Mouse (Mus musculus) CH12.LX (cell line): ENCODE data around the gene Sash3. TPM values are rescaled to one million over a fixed set of nuclear protein-coding genes. Genes with fewer than 3 reads are reported as not detected.

Source experiments
- DNase-seq: peaks from one replicate; pipeline ENCODE4 v3.0.0-alpha.2; 2013; ENCODE audit errors: extremely low read depth
- H3K27ac ChIP-seq: 2 replicates; pipeline ENCODE4 v1.5.1; 2012; ENCODE audit warnings: low read depth, mild to moderate bottlenecking, control low read depth, moderate library complexity; ENCODE audit not compliant: insufficient read depth
- H3K27me3 ChIP-seq: replicated peaks from 2 replicates; pipeline ENCODE3; 2012; ENCODE audit warnings: inconsistent platforms
- H3K36me3 ChIP-seq, 2 experiments: replicated peaks in 1 of 2; 2 replicates each; pipeline versions ENCODE3 to v1.6.1; 2012; ENCODE audit warnings: inconsistent platforms in 1 of 2, low read length in 1 of 2, mild to moderate bottlenecking in 1 of 2, mixed read lengths in 1 of 2, moderate library complexity in 1 of 2; ENCODE audit not compliant: control insufficient read depth in 1 of 2, insufficient read depth in 1 of 2
- H3K4me1 ChIP-seq, 2 experiments: 2 replicates each; pipeline ENCODE4 v1.6.1; 2012; ENCODE audit warnings: inconsistent platforms in 1 of 2, moderate library complexity in 1 of 2; ENCODE audit not compliant: insufficient read depth in 2 of 2, control insufficient read depth in 1 of 2
- H3K4me2 ChIP-seq: 2 replicates; pipeline ENCODE4 v1.6.1; 2012; ENCODE audit warnings: low read depth, mild to moderate bottlenecking, control low read depth; ENCODE audit not compliant: poor library complexity, insufficient read depth, severe bottlenecking
- H3K4me3 ChIP-seq, 3 experiments: fragments of 150-350 bp in 1 of 3; sonication (generic) in 1 of 3; replicated peaks in 1 of 3; 2 replicates each; pipeline versions ENCODE3 to v1.5.1; 2011 to 2012; ENCODE audit warnings: low read depth in 2 of 3, low read length in 2 of 3, mild to moderate bottlenecking in 2 of 3, moderate library complexity in 2 of 3, control low read depth in 1 of 3, improper control_type of control experiment in 1 of 3, inconsistent platforms in 1 of 3, mixed read lengths in 1 of 3; ENCODE audit not compliant: poor library complexity in 1 of 3
- H3K79me2 ChIP-seq: replicated peaks from 2 replicates; pipeline ENCODE4 v1.6.1; 2012; ENCODE audit warnings: mild to moderate bottlenecking, moderate library complexity; ENCODE audit not compliant: control insufficient read depth, poor library complexity, insufficient read depth, severe bottlenecking; ENCODE audit errors: extremely low read depth
- H3K9ac ChIP-seq: 2 replicates; pipeline ENCODE4 v1.6.1; 2012; ENCODE audit warnings: low read depth, mild to moderate bottlenecking, control low read depth, moderate library complexity; ENCODE audit not compliant: insufficient read depth
- H3K9me3 ChIP-seq: replicated peaks from 2 replicates; pipeline ENCODE3; 2012; ENCODE audit warnings: low read length, inconsistent platforms, mixed read lengths
- BHLHE40 ChIP-seq: IDR thresholded peaks from 2 replicates; pipeline ENCODE4 v1.6.1; 2011; ENCODE audit warnings: mild to moderate bottlenecking, low read depth, low read length, improper control_type of control experiment
- CHD1 ChIP-seq: IDR thresholded peaks from 2 replicates; pipeline ENCODE4 v1.6.1; 2012; ENCODE audit warnings: low read depth, low read length, improper control_type of control experiment, inconsistent platforms
- CHD2 ChIP-seq: IDR thresholded peaks from 2 replicates; pipeline ENCODE4 v1.6.1; 2011; ENCODE audit warnings: low read length, improper control_type of control experiment
- CTCF ChIP-seq, 2 experiments: IDR thresholded peaks in 1 of 2; conservative IDR thresholded peaks in 1 of 2; 2 replicates each; pipeline ENCODE4 v1.5.1; 2011 to 2012; ENCODE audit warnings: low read depth in 2 of 2, low read length in 2 of 2, improper control_type of control experiment in 1 of 2, inconsistent platforms in 1 of 2, mild to moderate bottlenecking in 1 of 2, moderate library complexity in 1 of 2
- E2F4 ChIP-seq: IDR thresholded peaks from 2 replicates; pipeline ENCODE4 v1.6.1; 2011; ENCODE audit warnings: low read depth, low read length, improper control_type of control experiment; ENCODE audit not compliant: insufficient replicate concordance
- ETS1 ChIP-seq: conservative IDR thresholded peaks from 2 replicates; pipeline ENCODE4 v1.6.1; 2012; ENCODE audit warnings: low read depth, mild to moderate bottlenecking, inconsistent platforms, low read length, improper control_type of control experiment, moderate library complexity
- HCFC1 ChIP-seq: IDR thresholded peaks from 2 replicates; pipeline ENCODE4 v1.6.1; 2012; ENCODE audit warnings: low read depth, mild to moderate bottlenecking, inconsistent platforms, low read length, improper control_type of control experiment
- MAX ChIP-seq: IDR thresholded peaks from 2 replicates; pipeline ENCODE4 v1.6.1; 2011; ENCODE audit warnings: low read length, improper control_type of control experiment
- MAZ ChIP-seq: IDR thresholded peaks from 2 replicates; pipeline ENCODE4 v1.6.1; 2012; ENCODE audit warnings: low read depth, mild to moderate bottlenecking, inconsistent platforms, low read length, improper control_type of control experiment, moderate library complexity
- MEF2A ChIP-seq: IDR thresholded peaks from 2 replicates; pipeline ENCODE4 v1.6.1; 2014; ENCODE audit warnings: low read depth, mild to moderate bottlenecking, inconsistent platforms, low read length, improper control_type of control experiment, borderline replicate concordance
- MXI1 ChIP-seq: IDR thresholded peaks from 2 replicates; pipeline ENCODE4 v1.6.1; 2011; ENCODE audit warnings: mild to moderate bottlenecking, low read depth, low read length, improper control_type of control experiment
- MYC ChIP-seq: IDR thresholded peaks from 2 replicates; pipeline ENCODE4 v1.6.1; 2011; ENCODE audit warnings: low read depth, mild to moderate bottlenecking, improper control_type of control experiment, low read length
- NELFE ChIP-seq: IDR thresholded peaks from 2 replicates; pipeline ENCODE4 v1.6.1; 2011; ENCODE audit warnings: low read depth, low read length, improper control_type of control experiment
- NRF1 ChIP-seq: IDR thresholded peaks from 2 replicates; pipeline ENCODE4 v1.6.1; 2014; ENCODE audit warnings: low read depth, mild to moderate bottlenecking, inconsistent platforms, low read length, improper control_type of control experiment, moderate library complexity
- POLR2A ChIP-seq: IDR thresholded peaks from 2 replicates; pipeline ENCODE4 v1.6.1; 2011; ENCODE audit warnings: low read depth, mild to moderate bottlenecking, improper control_type of control experiment, low read length
- POLR2AphosphoS2 ChIP-seq: IDR thresholded peaks from 2 replicates; pipeline ENCODE4 v1.6.1; 2011; ENCODE audit warnings: low read depth, low read length, improper control_type of control experiment
- SIN3A ChIP-seq: IDR thresholded peaks from 2 replicates; pipeline ENCODE4 v1.6.1; 2012; ENCODE audit warnings: low read length, improper control_type of control experiment, inconsistent platforms
- TBP ChIP-seq: conservative IDR thresholded peaks from 2 replicates; pipeline ENCODE4 v1.6.1; 2011; ENCODE audit warnings: low read depth, low read length, improper control_type of control experiment
- TCF12 ChIP-seq: IDR thresholded peaks from 2 replicates; pipeline ENCODE4 v1.6.1; 2014; ENCODE audit warnings: low read depth, mild to moderate bottlenecking, inconsistent platforms, low read length, improper control_type of control experiment
- UBTF ChIP-seq: IDR thresholded peaks from 2 replicates; pipeline ENCODE4 v1.6.1; 2012; ENCODE audit warnings: low read depth, mild to moderate bottlenecking, inconsistent platforms, low read length, improper control_type of control experiment, moderate library complexity
- USF1 ChIP-seq: IDR thresholded peaks from 2 replicates; pipeline ENCODE4 v1.6.1; 2014; ENCODE audit warnings: low read depth, mild to moderate bottlenecking, inconsistent platforms, low read length, improper control_type of control experiment
- USF2 ChIP-seq: conservative IDR thresholded peaks from 2 replicates; pipeline ENCODE4 v1.6.1; 2011; ENCODE audit warnings: low read depth, low read length, improper control_type of control experiment
- ZKSCAN1 ChIP-seq: IDR thresholded peaks from 2 replicates; pipeline ENCODE4 v1.6.1; 2012; ENCODE audit warnings: low read depth, inconsistent platforms, low read length, improper control_type of control experiment, borderline replicate concordance
- ZNF384 ChIP-seq: IDR thresholded peaks from 2 replicates; pipeline ENCODE4 v1.6.1; 2012; ENCODE audit warnings: low read depth, low read length, improper control_type of control experiment, inconsistent platforms
- dilution Hi-C: fragments of 300-500 bp; cut with MboI; formaldehyde crosslinking; loops from 2 replicates; pipeline ENCODE4 v1.14.3; 2020; ENCODE audit warnings: low sequenced_read_pairs; ENCODE audit not compliant: extremely low pct_unique_long_range_greater_than_20kb, extremely low pct_ligation_motif_present
- in situ Hi-C: fragments of 300-500 bp; cut with MboI; formaldehyde crosslinking; loops from 3 replicates; pipeline ENCODE4 v1.14.3; 2019; ENCODE audit warnings: low sequenced_read_pairs, low pct_ligation_motif_present, low pct_unique_long_range_greater_than_20kb, mixed read lengths
- polyA plus RNA-seq: library from polyadenylated mRNA; unstranded; fragments of >175 nt; gene quantifications from 2 replicates; pipeline ENCODE4 v1.2.1, GENCODE M21; 2012; ENCODE audit warnings: low read depth; ENCODE audit not compliant: insufficient read length
- total RNA-seq, 2 experiments: library from RNA; depleted of rRNA; stranded (reverse); fragments of 300-350 nt in 1 of 2; fragments of >200 nt in 1 of 2; gene quantifications; 2 replicates each; pipeline ENCODE4 v1.2.3; 2012 to 2014

Gene Sash3
- total and polyA plus RNA-seq, 3 experiments = 87.6 to 148 (median 96.3) TPM

DNA sequence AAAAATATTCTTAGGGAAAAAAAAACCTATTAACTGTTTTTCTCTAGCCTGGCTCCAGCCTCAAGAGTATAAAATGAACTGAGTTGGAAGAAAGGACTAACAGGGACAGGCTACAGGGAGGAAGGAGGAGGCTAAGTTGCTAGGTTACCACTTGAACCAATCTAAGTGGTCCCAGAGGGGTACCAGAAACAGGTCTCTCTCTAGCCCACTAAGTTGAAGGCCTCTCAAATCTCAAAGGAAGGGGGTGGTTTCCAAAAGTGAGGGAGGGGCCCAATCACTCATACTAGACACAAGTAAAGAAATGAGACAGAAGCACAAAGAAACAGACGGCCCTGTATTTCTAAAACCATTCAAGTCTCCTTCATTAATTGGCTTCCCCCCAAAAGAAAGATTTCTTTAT is 23.7 kb downstream of the Sash3 start:
- in situ Hi-C loops = no loop called here
- Histone ChIP-seq H3K4me2 (no peak overlapping the region), H3K9me3 (no peaks in the 10 kb centered on the region), H3K4me1 (peaks cover 0 to 4% of the 10 kb centered on the region in 2 experiments; a peak in 2 of 4 replicates), H3K9ac (no peak overlapping the region), H3K27ac (no peak overlapping the region), H3K27me3 (no peaks in the 10 kb centered on the region), H3K79me2 (no peaks in the 10 kb centered on the region), H3K36me3 (peaks cover 3 to 17% of the 10 kb centered on the region in 2 experiments), H3K4me3 (no peak overlapping the region)
- TF ChIP-seq NELFE (no peak), USF1 (no peak), HCFC1 (no peak), SIN3A (no peak), ETS1 (no peak), BHLHE40 (no peak), CHD2 (no peak), POLR2A (no peak)
- DNase-seq = no peak
- dilution Hi-C loops = no loop called here

GRCm38 (mm10) chrX:48170368-48170767 is 24.1 kb downstream of the Sash3 start:
- Histone ChIP-seq H3K9me3 (no peaks in the 10 kb centered on the region), H3K27ac (no peak overlapping the region), H3K27me3 (no peaks in the 10 kb centered on the region), H3K4me3 (no peak overlapping the region), H3K4me1 (peaks cover 2 to 4% of the 10 kb centered on the region in 2 experiments), H3K9ac (no peak overlapping the region), H3K36me3 (peaks cover 8 to 20% of the 10 kb centered on the region in 2 experiments), H3K79me2 (no peaks in the 10 kb centered on the region), H3K4me2 (no peak overlapping the region)
- dilution Hi-C loops = no loop called here
- DNase-seq = no peak
- in situ Hi-C loops = no loop called here
- TF ChIP-seq POLR2A (no peak), POLR2AphosphoS2 (no peak), TCF12 (no peak), ZNF384 (no peak), CTCF (conservative IDR thresholded peaks at IDR 0.05 in 1 of 2, IDR thresholded peaks at IDR 0.05 in 1 of 2; ENCODE audit: low read depth in 2 of 2, low read length in 2 of 2) (no peak), USF2 (no peak), USF1 (no peak)

GRCm38 (mm10) chrX:48181844-48182243 is 35.6 kb downstream of the Sash3 start:
- Histone ChIP-seq H3K9me3 (no peaks in the 10 kb centered on the region), H3K4me2 (no peak overlapping the region), H3K4me1 (no peaks in the 10 kb centered on the region), H3K27me3 (no peaks in the 10 kb centered on the region), H3K4me3 (no peak overlapping the region), H3K9ac (no peak overlapping the region), H3K27ac (no peak overlapping the region), H3K79me2 (no peaks in the 10 kb centered on the region), H3K36me3 (peaks cover 13 to 41% of the 10 kb centered on the region in 2 experiments)
- DNase-seq = no peak
- TF ChIP-seq BHLHE40 = no peak
- no peak for TF ChIP-seq HCFC1
- no peak for TF ChIP-seq ZKSCAN1
- no peak for TF ChIP-seq USF2
- TF ChIP-seq NRF1 = no peak
- no peak for TF ChIP-seq MAX
- TF ChIP-seq ETS1 = no peak
- TF ChIP-seq TBP = no peak
- TF ChIP-seq ZNF384 = no peak
- TF ChIP-seq E2F4 = no peak
- no peak for TF ChIP-seq NELFE
- TF ChIP-seq MXI1 = no peak
- TF ChIP-seq MAZ = no peak
- no peak for TF ChIP-seq MEF2A
- no peak for TF ChIP-seq UBTF
- TF ChIP-seq CHD1 = no peak
- no peak for TF ChIP-seq MYC
- dilution Hi-C loops (no loop called here), in situ Hi-C loops (no loop called here)
